Mouse (Mus musculus) CH12.LX (cell line): ENCODE measurements around the gene Barx1. TPM values are rescaled to one million over a fixed set of nuclear protein-coding genes. Genes with fewer than 3 reads are reported as not detected.

Source experiments
- DNase-seq: peaks from one replicate; pipeline ENCODE4 v3.0.0-alpha.2; 2013; ENCODE audit errors: extremely low read depth
- H3K27ac ChIP-seq: 2 replicates; pipeline ENCODE4 v1.5.1; 2012; ENCODE audit warnings: low read depth, mild to moderate bottlenecking, control low read depth, moderate library complexity; ENCODE audit not compliant: insufficient read depth
- H3K27me3 ChIP-seq: replicated peaks from 2 replicates; pipeline ENCODE3; 2012; ENCODE audit warnings: inconsistent platforms
- H3K36me3 ChIP-seq, 2 experiments: replicated peaks in 1 of 2; 2 replicates each; pipeline versions ENCODE3 to v1.6.1; 2012; ENCODE audit warnings: inconsistent platforms in 1 of 2, low read length in 1 of 2, mild to moderate bottlenecking in 1 of 2, mixed read lengths in 1 of 2, moderate library complexity in 1 of 2; ENCODE audit not compliant: control insufficient read depth in 1 of 2, insufficient read depth in 1 of 2
- H3K4me1 ChIP-seq, 2 experiments: 2 replicates each; pipeline ENCODE4 v1.6.1; 2012; ENCODE audit warnings: inconsistent platforms in 1 of 2, moderate library complexity in 1 of 2; ENCODE audit not compliant: insufficient read depth in 2 of 2, control insufficient read depth in 1 of 2
- H3K4me2 ChIP-seq: 2 replicates; pipeline ENCODE4 v1.6.1; 2012; ENCODE audit warnings: low read depth, mild to moderate bottlenecking, control low read depth; ENCODE audit not compliant: poor library complexity, insufficient read depth, severe bottlenecking
- H3K4me3 ChIP-seq, 3 experiments: fragments of 150-350 bp in 1 of 3; sonication (generic) in 1 of 3; replicated peaks in 1 of 3; 2 replicates each; pipeline versions ENCODE3 to v1.5.1; 2011 to 2012; ENCODE audit warnings: low read depth in 2 of 3, low read length in 2 of 3, mild to moderate bottlenecking in 2 of 3, moderate library complexity in 2 of 3, control low read depth in 1 of 3, improper control_type of control experiment in 1 of 3, inconsistent platforms in 1 of 3, mixed read lengths in 1 of 3; ENCODE audit not compliant: poor library complexity in 1 of 3
- H3K79me2 ChIP-seq: replicated peaks from 2 replicates; pipeline ENCODE4 v1.6.1; 2012; ENCODE audit warnings: mild to moderate bottlenecking, moderate library complexity; ENCODE audit not compliant: control insufficient read depth, poor library complexity, insufficient read depth, severe bottlenecking; ENCODE audit errors: extremely low read depth
- H3K9ac ChIP-seq: 2 replicates; pipeline ENCODE4 v1.6.1; 2012; ENCODE audit warnings: low read depth, mild to moderate bottlenecking, control low read depth, moderate library complexity; ENCODE audit not compliant: insufficient read depth
- H3K9me3 ChIP-seq: replicated peaks from 2 replicates; pipeline ENCODE3; 2012; ENCODE audit warnings: low read length, inconsistent platforms, mixed read lengths
- BHLHE40 ChIP-seq: IDR thresholded peaks from 2 replicates; pipeline ENCODE4 v1.6.1; 2011; ENCODE audit warnings: mild to moderate bottlenecking, low read depth, low read length, improper control_type of control experiment
- E2F4 ChIP-seq: IDR thresholded peaks from 2 replicates; pipeline ENCODE4 v1.6.1; 2011; ENCODE audit warnings: low read depth, low read length, improper control_type of control experiment; ENCODE audit not compliant: insufficient replicate concordance
- HCFC1 ChIP-seq: IDR thresholded peaks from 2 replicates; pipeline ENCODE4 v1.6.1; 2012; ENCODE audit warnings: low read depth, mild to moderate bottlenecking, inconsistent platforms, low read length, improper control_type of control experiment
- JUN ChIP-seq: IDR thresholded peaks from 2 replicates; pipeline ENCODE4 v1.6.1; 2011; ENCODE audit warnings: low read depth, mild to moderate bottlenecking, low read length, improper control_type of control experiment, moderate library complexity; ENCODE audit not compliant: insufficient read depth
- KAT2A ChIP-seq: IDR thresholded peaks from 2 replicates; pipeline ENCODE4 v1.6.1; 2012; ENCODE audit warnings: low read length, improper control_type of control experiment, inconsistent platforms; ENCODE audit not compliant: insufficient replicate concordance
- MAZ ChIP-seq: IDR thresholded peaks from 2 replicates; pipeline ENCODE4 v1.6.1; 2012; ENCODE audit warnings: low read depth, mild to moderate bottlenecking, inconsistent platforms, low read length, improper control_type of control experiment, moderate library complexity
- MEF2A ChIP-seq: IDR thresholded peaks from 2 replicates; pipeline ENCODE4 v1.6.1; 2014; ENCODE audit warnings: low read depth, mild to moderate bottlenecking, inconsistent platforms, low read length, improper control_type of control experiment, borderline replicate concordance
- PAX5 ChIP-seq: IDR thresholded peaks from 2 replicates; pipeline ENCODE4 v1.6.1; 2012; ENCODE audit warnings: low read length, inconsistent platforms, mixed read lengths
- POLR2A ChIP-seq: IDR thresholded peaks from 2 replicates; pipeline ENCODE4 v1.6.1; 2011; ENCODE audit warnings: low read depth, mild to moderate bottlenecking, improper control_type of control experiment, low read length
- POLR2AphosphoS2 ChIP-seq: IDR thresholded peaks from 2 replicates; pipeline ENCODE4 v1.6.1; 2011; ENCODE audit warnings: low read depth, low read length, improper control_type of control experiment
- TBP ChIP-seq: conservative IDR thresholded peaks from 2 replicates; pipeline ENCODE4 v1.6.1; 2011; ENCODE audit warnings: low read depth, low read length, improper control_type of control experiment
- TCF12 ChIP-seq: IDR thresholded peaks from 2 replicates; pipeline ENCODE4 v1.6.1; 2014; ENCODE audit warnings: low read depth, mild to moderate bottlenecking, inconsistent platforms, low read length, improper control_type of control experiment
- UBTF ChIP-seq: IDR thresholded peaks from 2 replicates; pipeline ENCODE4 v1.6.1; 2012; ENCODE audit warnings: low read depth, mild to moderate bottlenecking, inconsistent platforms, low read length, improper control_type of control experiment, moderate library complexity
- USF1 ChIP-seq: IDR thresholded peaks from 2 replicates; pipeline ENCODE4 v1.6.1; 2014; ENCODE audit warnings: low read depth, mild to moderate bottlenecking, inconsistent platforms, low read length, improper control_type of control experiment
- ZMIZ1 ChIP-seq: IDR thresholded peaks from 2 replicates; pipeline ENCODE4 v1.6.1; 2012; ENCODE audit warnings: low read depth, mild to moderate bottlenecking, inconsistent platforms, low read length, improper control_type of control experiment
- ZNF384 ChIP-seq: IDR thresholded peaks from 2 replicates; pipeline ENCODE4 v1.6.1; 2012; ENCODE audit warnings: low read depth, low read length, improper control_type of control experiment, inconsistent platforms
- dilution Hi-C: fragments of 300-500 bp; cut with MboI; formaldehyde crosslinking; loops from 2 replicates; pipeline ENCODE4 v1.14.3; 2020; ENCODE audit warnings: low sequenced_read_pairs; ENCODE audit not compliant: extremely low pct_unique_long_range_greater_than_20kb, extremely low pct_ligation_motif_present
- in situ Hi-C: fragments of 300-500 bp; cut with MboI; formaldehyde crosslinking; loops from 3 replicates; pipeline ENCODE4 v1.14.3; 2019; ENCODE audit warnings: low sequenced_read_pairs, low pct_ligation_motif_present, low pct_unique_long_range_greater_than_20kb, mixed read lengths
- polyA plus RNA-seq: library from polyadenylated mRNA; unstranded; fragments of >175 nt; gene quantifications from 2 replicates; pipeline ENCODE4 v1.2.1, GENCODE M21; 2012; ENCODE audit warnings: low read depth; ENCODE audit not compliant: insufficient read length
- total RNA-seq, 2 experiments: library from RNA; depleted of rRNA; stranded (reverse); fragments of 300-350 nt in 1 of 2; fragments of >200 nt in 1 of 2; gene quantifications; 2 replicates each; pipeline ENCODE4 v1.2.3; 2012 to 2014

Barx1 gene
- total and polyA plus RNA-seq, 3 experiments, result not detected

DNA sequence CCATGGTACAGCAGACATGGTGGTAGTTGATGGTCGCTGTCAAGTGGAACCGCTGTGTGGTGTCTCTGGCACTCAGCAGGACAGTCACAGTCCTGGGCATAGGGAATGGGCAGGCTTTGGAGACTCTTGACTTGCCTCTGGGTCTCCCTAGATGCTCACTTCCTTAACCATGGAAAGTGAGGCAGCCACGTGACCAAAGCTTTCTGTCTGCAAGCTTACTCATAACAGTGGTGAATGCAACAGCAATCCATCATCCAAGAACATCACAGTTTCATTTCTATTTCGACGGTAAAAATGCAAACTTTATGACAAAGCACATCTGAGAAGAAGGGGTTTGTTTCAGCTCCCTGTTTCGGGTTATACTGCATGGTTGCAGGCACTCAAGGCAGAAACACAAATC is 19.7 kb upstream of the Barx1 start:
- Histone ChIP-seq H3K4me3 (no peak overlapping the region), H3K27ac (no peak overlapping the region), H3K9ac (no peak overlapping the region), H3K27me3 (no peaks in the 10 kb centered on the region), H3K4me1 (peaks cover 0 to 10% of the 10 kb centered on the region in 2 experiments; a peak in 1 of 4 replicates), H3K9me3 (no peaks in the 10 kb centered on the region), H3K79me2 (no peaks in the 10 kb centered on the region), H3K4me2 (no peak overlapping the region), H3K36me3 (no peaks in the 10 kb centered on the region)
- TF ChIP-seq PAX5 (no peak), HCFC1 (no peak), USF1 (peak; percentile 38), BHLHE40 (0 out of 2 replicates have a peak, but pooled peaks have one; percentile 24)
- dilution Hi-C loops, result no loop called here
- no peak for DNase-seq
- in situ Hi-C loops, result no loop called here

- dilution Hi-C loops, result no loop called here
- TF ChIP-seq HCFC1, result no peak
- TF ChIP-seq USF1, result no peak
- TF ChIP-seq POLR2AphosphoS2, result no peak
- no peak for TF ChIP-seq UBTF
- TF ChIP-seq JUN, result no peak
- no peak for TF ChIP-seq MAZ
- no peak for TF ChIP-seq ZMIZ1
- no peak for TF ChIP-seq E2F4
- no peak for TF ChIP-seq TCF12
- no peak for TF ChIP-seq ZNF384
- TF ChIP-seq POLR2A, result no peak
- no peak for TF ChIP-seq KAT2A
- TF ChIP-seq MEF2A, result no peak
- no peak for TF ChIP-seq TBP
- H3K27ac ChIP-seq, result no peak overlapping the region
- H3K9me3 ChIP-seq, result no peaks in the 10 kb centered on the region
- no peak overlapping the region for H3K4me2 ChIP-seq
- peaks cover 0 to 5% of the 10 kb centered on the region in 2 experiments; a peak in 1 of 4 replicates for H3K4me1 ChIP-seq
- H3K27me3 ChIP-seq, result no peaks in the 10 kb centered on the region
- H3K36me3 ChIP-seq, result no peaks in the 10 kb centered on the region
- in situ Hi-C loops, result no loop called here
- no peak overlapping the region for H3K4me3 ChIP-seq
- H3K9ac ChIP-seq, result no peak overlapping the region
- no peak for DNase-seq
- no peaks in the 10 kb centered on the region for H3K79me2 ChIP-seq
Observed at GRCm38 (mm10) chr13:48643991-48644390, 18.8 kb upstream of the Barx1 start.
